In the genomic region with DNA sequence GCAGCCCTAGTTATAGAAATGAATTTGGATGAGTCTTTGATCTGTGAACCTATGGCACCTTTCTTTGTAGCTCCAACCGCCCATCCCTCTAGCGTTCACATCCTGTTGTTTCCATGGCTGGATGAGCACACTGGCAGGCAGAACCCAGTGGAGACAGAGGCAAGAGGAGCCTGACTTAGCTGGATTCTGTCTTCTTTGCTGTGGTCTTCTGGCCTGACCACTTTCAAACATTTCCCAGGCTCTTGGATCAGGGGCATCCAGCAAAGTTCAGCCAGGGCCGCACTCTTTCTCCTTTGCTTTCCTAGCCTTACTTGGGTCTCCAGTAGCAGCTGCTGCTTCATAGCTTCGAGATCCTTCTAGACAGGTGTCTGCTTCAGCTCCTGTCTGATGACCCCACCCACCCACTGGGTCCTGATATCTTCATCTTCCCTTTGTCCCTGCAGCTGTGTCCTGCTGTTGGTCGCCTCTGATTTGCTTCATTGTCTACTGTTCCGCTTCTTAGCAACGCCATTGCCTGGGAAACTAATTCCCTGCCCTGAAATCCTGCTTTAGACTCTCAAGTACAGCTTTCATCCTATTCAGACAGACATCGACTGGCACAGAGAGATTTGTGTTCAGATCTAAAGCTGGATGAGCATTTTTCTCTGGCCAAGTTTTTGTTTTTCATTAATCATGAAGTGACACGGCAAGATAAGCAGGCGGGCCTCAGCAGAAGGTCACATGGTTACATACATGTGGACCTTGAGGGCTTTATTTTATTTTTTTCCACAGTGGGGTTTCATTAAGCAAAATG, we compare ENCODE assay signal across 9 mouse cellular contexts.
DNase-seq lines count a peak whose midpoint lies in the region; ATAC-seq lines count a peak whose summit lies in the region.
"Had no signal": no experiment of that assay in that cellular context is flagged by ENCODE, and none has a peak within 500 bp of the region (broad histone marks: within the 10 kb centered on the region; RNA-seq: fewer than 3 reads in every experiment).

No protein-coding gene starts in this region.

- no peak overlapping the region for H3K4me2 ChIP-seq in neural tube, embryonic 15.5 days

- ATAC-seq in neural tube, embryonic 15.5 days (ENCODE audit: low FRiP score) = no peak

- peak; percentile 13 for DNase-seq in kidney, postnatal 10 days
- DNase-seq in kidney, adult 9 months = no peak
- peak; percentile 68 for DNase-seq in embryo, embryonic 9.5 days (ENCODE audit: extremely low spot score)
- DNase-seq in layer of hippocampus, adult 9-11 months = peak; percentile 10
- DNase-seq in thymus, postnatal 10 days (ENCODE audit: low spot score in 2 of 2) = no peak
- DNase-seq in right cerebral cortex, postnatal 14 days = no peak
- DNase-seq in thymus, postnatal 0 days (ENCODE audit: low spot score) = no peak

- H3K4me1 ChIP-seq in neural tube, embryonic 15.5 days = no peaks in the 10 kb centered on the region

- 0 out of 2 replicates have a peak overlapping the region, but pooled peaks have one; percentile 9 for H3K27ac ChIP-seq in neural tube, embryonic 15.5 days (replicated peaks)

- H3K36me3 ChIP-seq in neural tube, embryonic 15.5 days = no peaks in the 10 kb centered on the region

- no peak overlapping the region for H3K9ac ChIP-seq in neural tube, embryonic 15.5 days (replicated peaks)

- H3K4me3 ChIP-seq in neural tube, embryonic 15.5 days (replicated peaks) = no peak overlapping the region
- H3K4me3 ChIP-seq: erythroblast, embryonic 14.5 days had no signal

- WGBS in neural tube, embryonic 15.5 days = 30% methylated on average over 10 of the region's 10 CpGs

- no peaks in the 10 kb centered on the region for H3K9me3 ChIP-seq in neural tube, embryonic 15.5 days (replicated peaks)

- H3K27me3 ChIP-seq in neural tube, embryonic 15.5 days (replicated peaks) = no peaks in the 10 kb centered on the region

Comparison
In these comparisons a context has a peak if more than half of its experiments do, and no peak if none do; other contexts are left out.
1. DNase-seq: peak in kidney, postnatal 10 days (single experiment), embryo, embryonic 9.5 days (single experiment) and layer of hippocampus, adult 9-11 months (single experiment); none in kidney, adult 9 months (single experiment), thymus, postnatal 10 days (0 of 2), right cerebral cortex, postnatal 14 days (single experiment) and thymus, postnatal 0 days (single experiment).